Mouse (Mus musculus) thymus, adult 2 months (tissue): ENCODE measurements around the gene Sntb2.

Experiments
- CTCF ChIP-seq: fragments of 200-500 bp; IDR thresholded peaks from 2 replicates; pipeline ENCODE4 v1.5.1; 2012; ENCODE audit warnings: mild to moderate bottlenecking, control low read depth, low read length, moderate library complexity, borderline replicate concordance; ENCODE audit not compliant: control insufficient read depth, poor library complexity, insufficient read depth; ENCODE audit errors: extremely low read depth
- POLR2A ChIP-seq: fragments of 200-500 bp; IDR thresholded peaks from 2 replicates; pipeline ENCODE4 v1.6.1; 2012; ENCODE audit warnings: mild to moderate bottlenecking, low read length, control low read depth, moderate library complexity; ENCODE audit not compliant: control insufficient read depth, poor library complexity, insufficient read depth; ENCODE audit errors: extremely low read depth

DNA sequence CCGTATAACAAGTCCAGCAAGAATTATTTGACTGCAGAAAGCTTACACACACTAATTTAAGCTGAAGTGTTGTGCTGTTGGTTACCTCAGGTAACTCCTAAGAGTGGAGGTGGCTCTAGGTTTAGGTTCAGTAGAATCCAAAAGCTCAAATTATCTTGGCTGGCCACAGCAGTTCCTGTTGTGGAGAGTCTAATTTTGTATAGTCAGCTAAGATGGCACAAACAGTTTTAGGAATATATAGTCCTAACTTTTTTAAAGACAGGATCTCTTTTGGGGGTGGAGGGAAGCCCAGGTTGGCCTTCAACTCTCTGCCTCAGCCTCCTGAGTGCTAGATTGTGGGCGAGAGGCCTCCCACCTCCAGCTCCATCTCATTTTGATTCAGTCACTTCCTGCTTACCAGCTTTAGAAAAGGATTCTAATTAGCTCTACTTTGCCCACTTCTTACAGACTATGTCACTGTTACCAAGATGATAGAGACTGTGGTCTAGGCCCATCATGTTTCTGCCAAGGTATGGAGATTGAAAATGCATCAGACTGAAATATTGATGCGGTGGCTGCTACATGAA lies 13.2 kb downstream of the Sntb2 start:
- TF ChIP-seq CTCF: no peak
- no peak for TF ChIP-seq POLR2A
